Mouse (Mus musculus) erythroblast, embryonic 14.5 days (primary cell): Measurements from ENCODE around the gene Tgfb3. TPM values are rescaled to one million over a fixed set of nuclear protein-coding genes. Genes with fewer than 3 reads are reported as not detected.

Experiments used
- H3K27me3 ChIP-seq: 2 replicates; pipeline ENCODE4 v1.6.1; 2012; ENCODE audit warnings: inconsistent platforms; ENCODE audit not compliant: control insufficient read depth
- H3K36me3 ChIP-seq: 2 replicates; pipeline ENCODE4 v1.6.1; 2012; ENCODE audit warnings: mild to moderate bottlenecking, inconsistent platforms; ENCODE audit not compliant: control insufficient read depth
- H3K4me1 ChIP-seq: 2 replicates; pipeline ENCODE4 v1.6.1; 2012; ENCODE audit warnings: inconsistent platforms; ENCODE audit not compliant: control insufficient read depth
- H3K4me3 ChIP-seq: replicated peaks from 2 replicates; pipeline ENCODE3; 2012; ENCODE audit warnings: moderate library complexity, mild to moderate bottlenecking, inconsistent platforms
- H3K9me3 ChIP-seq: 2 replicates; pipeline ENCODE4 v1.6.1; 2012; ENCODE audit warnings: low read length, inconsistent platforms, mixed read lengths; ENCODE audit not compliant: control insufficient read depth
- GATA1 ChIP-seq: IDR thresholded peaks from 2 replicates; pipeline ENCODE4 v1.6.1; 2012; ENCODE audit warnings: low read length, inconsistent platforms, mixed read lengths
- TAL1 ChIP-seq: IDR thresholded peaks from 3 replicates; pipeline ENCODE4 v1.6.1; 2012; ENCODE audit warnings: low read length, inconsistent platforms, mixed read lengths
- polyA plus RNA-seq: library from polyadenylated mRNA; stranded (reverse); fragments of >175 nt; gene quantifications from 2 replicates; pipeline ENCODE4 v1.2.3, GENCODE M21; 2012

The Tgfb3 gene
- polyA plus RNA-seq, 1 experiment, result not detected

DNA sequence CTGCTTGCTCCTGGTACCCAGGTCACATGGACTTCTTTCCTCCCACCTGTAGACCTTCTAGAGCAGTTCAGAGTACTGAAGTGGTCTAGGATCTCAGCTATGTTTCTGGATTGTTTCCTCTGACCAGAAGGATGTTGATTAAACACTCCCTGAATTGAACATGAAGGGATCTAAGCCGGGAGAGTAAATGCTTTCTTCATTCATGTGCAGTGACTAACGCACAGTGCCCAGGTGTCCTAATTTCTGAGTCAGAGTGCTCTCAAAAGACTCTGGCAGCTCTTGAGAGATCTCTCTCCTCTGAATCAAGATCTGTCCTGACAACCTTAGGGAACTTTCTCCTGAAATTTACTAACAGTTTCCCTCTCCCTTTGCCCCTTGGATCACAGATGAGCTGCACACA lies 66.6 kb downstream of the Tgfb3 start:
- Histone ChIP-seq H3K9me3 (no peaks in the 10 kb centered on the region), H3K27me3 (no peaks in the 10 kb centered on the region), H3K36me3 (peaks cover 12% of the 10 kb centered on the region), H3K4me3 (no peak overlapping the region), H3K4me1 (peaks cover 3% of the 10 kb centered on the region)
- TF ChIP-seq TAL1, result no peak
- no peak for TF ChIP-seq GATA1

DNA sequence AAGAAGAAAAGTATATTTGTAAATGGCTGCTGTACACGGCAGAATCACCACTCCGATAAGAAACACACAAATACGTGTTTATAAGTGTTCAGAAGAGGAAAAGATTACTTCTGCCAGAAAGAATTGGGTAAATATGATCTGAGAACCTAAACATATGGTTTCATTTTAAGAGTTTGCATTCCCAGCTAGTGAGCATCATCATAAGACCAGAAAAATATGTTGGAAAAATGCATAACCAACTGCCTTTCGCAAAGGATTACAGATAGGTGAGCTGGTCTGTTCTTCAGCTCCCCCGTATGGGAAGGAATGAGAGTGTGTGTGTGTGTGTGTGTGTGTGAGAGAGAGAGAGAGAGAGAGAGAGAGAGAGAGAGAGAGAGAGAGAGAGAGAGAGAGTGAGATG lies 68.2 kb downstream of the Tgfb3 start:
- peaks cover 12% of the 10 kb centered on the region for H3K36me3 ChIP-seq
- H3K27me3 ChIP-seq, result no peaks in the 10 kb centered on the region
- no peaks in the 10 kb centered on the region for H3K9me3 ChIP-seq
- no peak overlapping the region for H3K4me3 ChIP-seq
- no peak for TF ChIP-seq GATA1
- no peak for TF ChIP-seq TAL1
- peaks cover 8% of the 10 kb centered on the region for H3K4me1 ChIP-seq

DNA sequence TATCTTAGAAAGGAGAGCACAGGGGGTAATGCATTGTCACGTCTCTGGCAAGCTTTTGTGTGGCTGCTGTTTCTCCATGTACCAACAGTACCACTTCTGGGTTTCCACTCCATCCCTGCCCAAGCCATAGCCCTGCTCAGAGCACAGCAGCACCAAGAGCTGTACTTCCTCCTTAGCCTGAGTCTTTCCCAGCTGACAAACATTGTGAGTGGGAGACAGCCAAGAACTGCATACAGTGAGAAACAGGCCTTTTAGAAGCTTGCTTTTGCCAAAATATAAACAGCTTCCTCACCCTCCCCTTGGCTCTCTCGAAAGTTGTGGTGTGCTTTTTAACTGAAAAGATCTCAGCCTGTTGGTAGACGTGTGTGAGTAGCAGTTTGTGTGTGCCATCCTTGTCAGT lies 71.5 kb downstream of the Tgfb3 start:
- H3K4me1 ChIP-seq, result peaks cover 23% of the 10 kb centered on the region
- H3K36me3 ChIP-seq, result peaks cover 5% of the 10 kb centered on the region
- H3K27me3 ChIP-seq, result no peaks in the 10 kb centered on the region
- H3K4me3 ChIP-seq, result no peak overlapping the region
- TF ChIP-seq GATA1, result no peak
- no peak for TF ChIP-seq TAL1
- no peaks in the 10 kb centered on the region for H3K9me3 ChIP-seq

Other genes starting within 250 kb of the Tgfb3 start
- not detected in 2 replicates for gene Ift43, start 3.5 kb upstream of the Tgfb3 start, polyA plus RNA-seq
- 0.44 and 0.52 TPM in 2 replicates for gene Gpatch2l, start 162.8 kb upstream of the Tgfb3 start, polyA plus RNA-seq